Mouse (Mus musculus) spleen, adult 18-20 months (tissue): Measurements from ENCODE around the gene Fam229a.
"Not testable (repeated sequence)": the region's sequence is repeated elsewhere in the genome, so short reads cannot be mapped to it uniquely, and the experiment has no call there.

Experiments
- DNase-seq, 2 experiments: peaks; one replicate each; pipeline ENCODE4 v3.0.0; 2022; ENCODE audit warnings: mixed read lengths in 2 of 2

Gene Fam229a

GRCm38 (mm10) chr4:129525338-129525737, 34.3 kb downstream of the Fam229a start:
- peak; percentile 17 to 24 for DNase-seq

GRCm38 (mm10) chr4:129525889-129526288, 34.9 kb downstream of the Fam229a start:
- DNase-seq = no peak

- DNase-seq = not testable (repeated sequence)
These were observed 37.9 kb downstream of the Fam229a start for GRCm38 (mm10) chr4:129528901-129529300.

GRCm38 (mm10) chr4:129540012-129540411, 49.0 kb downstream of the Fam229a start:
- DNase-seq = peak; percentile 14 to 47
